Mouse (Mus musculus): Measurements from ENCODE around the gene Olfr398. TPM values are rescaled to one million over a fixed set of nuclear protein-coding genes. Genes with fewer than 3 reads are reported as not detected.

Gene Olfr398
- not detected for total RNA-seq (2021)
- long read RNA-seq, experiment 1: 0 reads
- long read RNA-seq, experiment 2: 0 reads

DNA sequence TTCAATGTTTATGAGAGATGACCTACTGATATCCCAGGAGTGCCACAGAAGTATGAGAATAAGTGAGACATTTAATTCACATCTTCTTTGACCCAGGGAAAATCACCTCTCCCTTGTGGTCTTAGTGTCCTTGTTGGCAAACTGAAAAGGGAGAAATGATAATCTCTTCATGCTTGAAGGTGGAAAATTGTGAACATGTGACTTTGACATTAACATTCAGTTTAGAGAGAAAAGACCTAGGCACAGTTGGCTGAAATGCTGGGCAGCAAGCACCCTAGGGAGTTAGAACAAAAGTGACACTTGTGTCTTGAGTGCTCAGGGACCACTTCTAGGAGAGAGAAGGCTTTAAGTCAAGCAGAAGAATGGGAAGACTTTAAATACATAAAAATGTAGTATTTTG, at the start of gene Olfr398:
Gene Olfr398, minus strand, starts transcription at position 101 of the 400 bp plus-strand sequence.
- DNase-seq: no peak

DNA sequence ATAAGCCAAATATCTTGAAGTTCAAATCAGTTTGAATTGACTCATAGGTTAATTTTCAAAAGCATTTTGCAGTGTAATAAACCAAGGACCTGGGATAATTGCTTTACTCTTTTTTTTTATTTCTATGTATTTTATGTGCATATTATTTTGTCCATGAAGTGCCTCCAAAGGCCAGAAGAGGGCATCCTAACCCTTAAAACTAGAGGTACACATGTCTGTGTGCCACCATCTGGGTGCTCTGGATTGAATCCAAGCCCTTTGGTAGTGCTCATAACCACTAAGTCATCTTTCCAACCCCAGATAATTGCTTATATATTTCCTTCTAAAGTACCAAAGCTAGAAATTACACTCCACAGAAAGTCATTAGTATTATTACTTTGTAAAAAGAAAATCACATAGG, 2.9 kb upstream of the Olfr398 start:
- DNase-seq: no peak

GRCm38 (mm10) chr11:73960517-73960916, 29.7 kb downstream of the Olfr398 start, which contains the start of gene Olfr397:
TSS of gene Olfr397 (plus strand) at chr11:73960817.
- DNase-seq: no peak

GRCm38 (mm10) chr11:73936377-73936776, 53.8 kb downstream of the Olfr398 start, which contains the start of gene Olfr23:
TSS of gene Olfr23 (plus strand) at chr11:73936677.
- DNase-seq: no peak

Other genes starting within 250 kb of the Olfr398 start
- gene Olfr389, start 209.7 kb downstream of the Olfr398 start, total RNA-seq (2021): not detected
- gene Olfr390, start 207.4 kb downstream of the Olfr398 start, total RNA-seq (2021): not detected
- not detected for gene Olfr391-ps, start 187.4 kb downstream of the Olfr398 start, total RNA-seq (2021)
- not detected for gene Olfr392, start 173.4 kb downstream of the Olfr398 start, total RNA-seq (2021)
- not detected for gene Olfr393, start 139.0 kb downstream of the Olfr398 start, total RNA-seq (2021)
- gene Olfr394, start 99.6 kb downstream of the Olfr398 start, total RNA-seq (2021): not detected
- not detected for gene Olfr395, start 81.1 kb downstream of the Olfr398 start, total RNA-seq (2021)
- not detected for gene Olfr23, start 53.7 kb downstream of the Olfr398 start, total RNA-seq (2021)
- not detected for gene Olfr397, start 29.6 kb downstream of the Olfr398 start, total RNA-seq (2021)
- not detected for gene Olfr139, start 66.1 kb upstream of the Olfr398 start, total RNA-seq (2021)
- gene Olfr399, start 66.2 kb upstream of the Olfr398 start, total RNA-seq (2021): not detected
- gene Zfp616, start 79.5 kb upstream of the Olfr398 start, total RNA-seq (2021): not detected
- gene Olfr401, start 123.3 kb upstream of the Olfr398 start, total RNA-seq (2021): not detected
- gene Olfr402, start 163.1 kb upstream of the Olfr398 start, total RNA-seq (2021): not detected
- gene Olfr403, start 195.8 kb upstream of the Olfr398 start, total RNA-seq (2021): not detected
- not detected for gene Olfr43, start 221.0 kb upstream of the Olfr398 start, total RNA-seq (2021)